Mouse (Mus musculus) kidney, adult 2 months (tissue): ENCODE results near the gene Dlgap4.

ENCODE experiments used
- CTCF ChIP-seq: fragments of 200-500 bp; conservative IDR thresholded peaks from 2 replicates; pipeline ENCODE4 v1.5.1; 2011; ENCODE audit warnings: low read depth, mild to moderate bottlenecking, control low read depth, low read length, moderate library complexity, mixed read lengths; ENCODE audit not compliant: insufficient read depth, insufficient read length
- POLR2A ChIP-seq: fragments of 200-500 bp; IDR thresholded peaks from one replicate; pipeline ENCODE4 v1.6.1; 2011; ENCODE audit warnings: low read depth, low read length, control low read depth

- TF ChIP-seq CTCF (no peak), POLR2A (no peak)
Observed at GRCm38 (mm10) chr2:156736846-156737245, 123.3 kb downstream of the Dlgap4 start.
